Comparison of ENCODE assay signal across 10 mouse cellular contexts in genomic region chr4:108058166-108058565, GRCm38 (mm10). TPM values are rescaled to one million over a fixed set of nuclear protein-coding genes. Genes with fewer than 3 reads are reported as not detected.
DNase-seq lines count a peak whose midpoint lies in the region; ATAC-seq lines count a peak whose summit lies in the region.
"Had no signal": no experiment of that assay in that cellular context is flagged by ENCODE, and none has a peak within 500 bp of the region (broad histone marks: within the 10 kb centered on the region; RNA-seq: fewer than 3 reads in every experiment).

No protein-coding gene starts in this region.

- no peak overlapping the region for H3K27ac ChIP-seq in kidney, embryonic 16.5 days (ENCODE audit: low read length)
- H3K27ac ChIP-seq: midbrain, embryonic 12.5 days had no signal

- H3K4me2 ChIP-seq in kidney, embryonic 16.5 days (replicated peaks; ENCODE audit: low read depth, low read length), result no peak overlapping the region
- H3K4me2 ChIP-seq: midbrain, embryonic 12.5 days had no signal

- H3K36me3 ChIP-seq in kidney, embryonic 16.5 days (ENCODE audit: insufficient read depth, low read length), result peaks cover 52% of the 10 kb centered on the region

- peak; percentile 53 to 65 for DNase-seq in frontal cortex, postnatal 36 days (ENCODE audit: low spot score in 2 of 2)
- DNase-seq in frontal cortex, postnatal 25 days (ENCODE audit: low spot score in 2 of 2), result no peak
- DNase-seq in Muller cell, postnatal 12 days (ENCODE audit: inconsistent ontology term), result peak; percentile 66
- DNase-seq in lung, postnatal 36 days, result peak; percentile 35
- DNase-seq in gastrocnemius, adult 8-10 months (ENCODE audit: low spot score in 2 of 2), result no peak

- no peaks in the 10 kb centered on the region for H3K9me3 ChIP-seq in kidney, embryonic 16.5 days (ENCODE audit: low read length)
- H3K9me3 ChIP-seq: midbrain, embryonic 12.5 days had no signal

- no peak overlapping the region for H3K9ac ChIP-seq in kidney, embryonic 16.5 days (replicated peaks; ENCODE audit: low read length)
- H3K9ac ChIP-seq: midbrain, embryonic 12.5 days had no signal

- WGBS in kidney, embryonic 16.5 days, result 69% methylated on average over 10 of the region's 10 CpGs

- H3K4me1 ChIP-seq in kidney, embryonic 16.5 days (ENCODE audit: insufficient read depth, low read length), result no peaks in the 10 kb centered on the region

- no peak overlapping the region for H3K4me3 ChIP-seq in kidney, embryonic 16.5 days (ENCODE audit: low read length)
- H3K4me3 ChIP-seq: midbrain, embryonic 12.5 days had no signal

- no peaks in the 10 kb centered on the region for H3K27me3 ChIP-seq in kidney, embryonic 16.5 days (ENCODE audit: insufficient read depth, low read length)
- H3K27me3 ChIP-seq: midbrain, embryonic 12.5 days had no signal

- ATAC-seq in granulocyte monocyte progenitor cell, adult 5-6 weeks (replicated peaks; ENCODE audit: poor library complexity, severe bottlenecking), result peak; percentile 83
- no peak for ATAC-seq in CD4-positive, CD25-positive, alpha-beta regulatory T cell, adult 4 months
- ATAC-seq in kidney, embryonic 16.5 days (ENCODE audit: low FRiP score, low TSS enrichment), result no peak
- ATAC-seq: forebrain, embryonic 16.5 days had no signal

RNA-seq across cellular contexts. Expression of gene Podn, which starts 38.1 kb away (rescaled TPM):
- total RNA-seq in granulocyte monocyte progenitor cell, adult 5-6 weeks (2014; fragmentation: Nextera tagmentation), result not detected in 2 replicates
- total RNA-seq in granulocyte monocyte progenitor cell, adult 5-6 weeks (2017), result not detected in 2 replicates
- polyA plus RNA-seq in CD4-positive, CD25-positive, alpha-beta regulatory T cell, adult 4 months (2017; shearing (Covaris generic)), result not detected
- polyA plus RNA-seq in kidney, embryonic 16.5 days (2015; fragmentation: Nextera tagmentation; extraction: Ambion mirVana), result 0.69 and 0.82 TPM in 2 replicates
- total RNA-seq in gastrocnemius, adult 8-10 months (2022), result 1 to 10 TPM; 5.1 to 7.9 (median 5.5) TPM

Comparison
In these comparisons a context has a peak if more than half of its experiments do, and no peak if none do; other contexts are left out.
1. DNase-seq: peak in frontal cortex, postnatal 36 days (2 of 2), Muller cell, postnatal 12 days (single experiment) and lung, postnatal 36 days (single experiment); none in frontal cortex, postnatal 25 days (0 of 2) and gastrocnemius, adult 8-10 months (0 of 2).
2. RNA of gene Podn, which starts 38.1 kb away (total RNA-seq): 5.1 to 7.9 TPM in gastrocnemius, adult 8-10 months; not detected in granulocyte monocyte progenitor cell, adult 5-6 weeks; every median in the first group is over 4 times any median in the second.